Mouse (Mus musculus) ZHBTc4 (cell line): ENCODE measurements around the gene Rnase10.
A peak's percentile ranks its signal among the peaks of the same experiment; 100 is the strongest.
"Not testable (repeated sequence)": the region's sequence is repeated elsewhere in the genome, so short reads cannot be mapped to it uniquely, and the experiment has no call there.

Experiments
- DNase-seq: peaks from one replicate; pipeline ENCODE4 v3.0.0-alpha.2; 2011; ENCODE audit warnings: low read depth, low spot score

Gene Rnase10

DNA sequence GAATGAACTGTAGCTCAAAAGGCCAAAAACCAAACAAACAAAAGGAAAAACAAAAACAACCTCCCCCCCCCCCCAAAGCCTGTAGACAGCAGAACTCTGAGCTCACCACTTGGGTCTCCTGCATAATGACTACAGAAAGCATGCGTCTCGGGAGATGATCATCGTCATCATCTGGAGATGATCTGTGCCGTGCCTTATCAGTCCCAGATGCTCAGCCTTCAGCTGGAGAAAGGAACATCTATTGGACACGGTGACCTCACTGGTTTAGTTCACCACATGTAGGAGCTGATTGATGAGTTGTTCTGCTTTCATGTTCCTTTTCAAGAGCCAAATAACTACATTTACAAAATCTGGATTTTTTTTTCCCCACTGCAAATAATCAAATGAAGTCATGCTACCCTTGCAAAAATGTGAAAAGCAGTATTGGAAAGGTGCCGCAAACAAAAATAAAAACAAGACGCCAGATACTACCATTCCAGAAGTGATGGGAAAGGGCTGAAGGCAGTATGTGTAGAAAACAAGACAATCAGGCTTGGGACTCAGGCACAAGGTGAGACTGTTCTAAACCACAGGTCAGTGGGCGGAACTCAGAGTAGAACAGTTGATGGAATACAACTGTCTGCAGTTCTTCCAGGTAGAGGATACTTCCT, at the start of gene Rnase10:
Rnase10 (plus strand) TSS at position 600 of the 650 bp plus-strand sequence.
- no peak for DNase-seq

DNA sequence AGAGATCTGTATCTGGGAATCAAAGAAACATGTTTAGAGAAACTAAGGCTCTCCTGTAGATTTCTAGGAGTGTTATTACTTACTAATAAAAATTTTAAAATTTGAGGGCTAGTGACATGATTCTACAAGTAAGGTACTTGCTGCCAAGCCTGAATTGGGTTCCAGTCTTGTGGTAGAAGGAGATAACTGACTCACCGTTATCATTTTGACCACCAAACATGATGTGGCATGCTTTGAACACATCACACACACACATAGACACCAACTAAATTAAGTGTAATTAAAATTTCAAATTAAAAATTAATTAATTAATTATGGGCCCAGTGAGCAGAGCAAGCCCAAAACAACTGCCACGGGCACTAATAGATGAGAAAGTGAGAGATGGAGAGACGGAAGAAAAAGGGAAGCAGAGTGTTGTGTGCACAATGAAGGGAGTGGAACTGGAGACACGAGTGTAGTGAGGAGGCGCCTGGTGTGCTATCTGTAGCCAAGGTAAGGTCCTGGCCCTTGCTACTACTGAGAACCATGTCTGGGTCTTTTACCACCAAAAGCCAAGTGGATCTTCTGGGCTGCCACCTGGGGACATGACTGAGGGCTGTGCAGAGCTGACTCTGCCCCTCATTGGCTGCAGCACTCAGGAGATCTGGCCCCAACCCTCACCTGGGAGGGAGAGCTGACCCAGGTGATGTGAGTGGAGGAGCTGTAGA, 49.1 kb upstream of the Rnase10 start:
- DNase-seq: not testable (repeated sequence)

DNA sequence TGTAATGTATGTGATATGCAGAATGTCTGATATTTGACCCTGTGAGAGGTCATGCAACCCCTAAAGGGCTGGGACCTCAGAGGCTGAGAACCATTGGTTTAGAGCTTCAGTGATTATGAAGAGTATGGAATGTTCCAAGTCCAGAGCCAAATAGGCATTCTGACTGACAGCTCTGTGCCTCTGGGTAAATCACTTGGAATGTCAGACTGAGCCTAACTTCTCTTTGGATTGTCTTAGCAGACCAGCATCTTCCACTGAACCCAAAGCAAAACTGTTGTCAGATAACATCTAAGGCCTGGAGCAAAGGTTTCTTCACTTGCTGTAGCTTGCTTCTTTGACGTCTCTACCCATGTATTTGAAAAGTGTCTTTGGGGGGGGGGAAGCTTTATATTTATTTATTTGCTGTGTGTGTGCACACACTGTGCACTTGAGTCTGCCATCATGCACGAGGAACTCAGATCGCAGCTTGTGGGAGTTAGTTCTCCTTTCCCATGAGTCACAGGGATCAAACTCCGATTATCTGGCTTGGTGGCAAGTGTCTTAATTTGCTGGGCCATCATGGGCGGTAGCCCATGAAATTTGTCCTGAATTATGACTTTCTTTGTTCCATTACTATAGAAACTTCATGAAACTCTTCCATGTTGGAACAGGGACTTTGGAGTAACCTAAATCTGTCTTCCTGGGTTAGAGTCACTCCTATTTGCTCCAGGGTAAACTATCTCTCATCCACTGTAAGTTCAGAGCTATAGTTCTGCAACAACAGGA, 39.2 kb upstream of the Rnase10 start:
- no peak for DNase-seq

DNA sequence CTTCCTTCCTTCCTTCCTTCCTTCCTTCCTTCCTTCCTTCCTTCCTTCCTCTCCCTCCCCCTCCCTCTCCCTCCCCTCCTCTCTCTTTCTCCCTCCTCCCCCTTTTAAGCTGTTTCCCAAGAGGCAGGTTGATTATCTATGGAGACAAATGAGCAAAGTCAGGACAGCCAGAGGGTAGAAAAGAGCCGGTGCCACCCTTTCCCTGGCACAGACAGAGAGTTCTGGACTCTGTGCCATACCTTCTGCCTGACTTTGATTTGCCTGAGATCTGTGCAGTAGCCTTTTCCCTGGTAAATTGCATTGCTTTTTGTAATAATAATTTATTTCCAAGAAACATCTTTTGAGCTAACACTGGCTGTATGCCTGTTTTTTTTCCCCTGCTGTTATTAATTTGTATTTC, 38.5 kb upstream of the Rnase10 start:
- no peak for DNase-seq

DNA sequence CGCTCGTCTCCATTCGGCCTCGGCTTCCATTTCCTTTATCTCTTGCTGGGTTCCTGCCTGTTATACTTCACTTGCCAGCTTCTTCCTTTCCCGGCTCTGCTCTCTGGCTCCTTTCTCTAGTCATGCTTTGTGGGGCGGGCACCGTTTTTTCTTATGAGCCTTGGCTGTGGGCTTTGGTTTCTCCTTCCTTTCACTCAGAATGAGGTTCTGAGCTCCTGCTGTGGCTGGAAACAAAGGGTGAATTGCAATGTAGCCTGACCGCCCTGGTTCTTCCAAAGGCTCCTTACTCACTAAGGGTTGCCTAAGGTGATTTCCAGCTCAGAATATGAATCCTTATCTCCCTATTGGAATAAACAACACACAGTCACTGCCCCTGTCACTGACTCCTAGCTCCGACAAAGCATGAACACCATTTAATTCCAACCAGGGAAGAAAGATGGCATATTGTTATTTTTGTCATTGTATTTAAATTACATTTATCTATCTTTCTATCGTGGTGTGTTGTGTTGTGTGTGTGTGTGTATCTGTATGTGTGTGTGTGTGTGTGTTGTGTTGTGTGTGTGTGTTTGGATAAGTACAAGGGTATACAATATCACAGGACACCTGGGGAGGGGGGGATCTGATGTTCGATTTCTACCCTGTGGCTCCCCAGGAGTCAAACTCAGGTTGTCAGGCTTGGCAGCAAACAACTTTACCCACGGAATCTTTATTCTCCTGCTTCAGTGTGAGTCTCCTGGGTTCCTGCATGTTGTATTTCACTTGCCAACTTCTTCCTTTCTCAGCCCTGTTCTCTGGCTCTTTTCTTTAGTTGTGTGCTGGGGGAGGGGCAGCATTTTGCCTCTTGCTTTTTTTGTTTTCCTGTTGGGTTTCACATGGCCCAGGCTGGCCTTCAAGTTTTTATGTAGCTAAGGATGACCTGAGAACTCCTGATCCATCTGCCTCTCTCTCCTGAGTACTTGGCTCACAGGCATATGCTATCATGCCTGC, 37.7 kb upstream of the Rnase10 start:
- DNase-seq: peak; percentile 89

DNA sequence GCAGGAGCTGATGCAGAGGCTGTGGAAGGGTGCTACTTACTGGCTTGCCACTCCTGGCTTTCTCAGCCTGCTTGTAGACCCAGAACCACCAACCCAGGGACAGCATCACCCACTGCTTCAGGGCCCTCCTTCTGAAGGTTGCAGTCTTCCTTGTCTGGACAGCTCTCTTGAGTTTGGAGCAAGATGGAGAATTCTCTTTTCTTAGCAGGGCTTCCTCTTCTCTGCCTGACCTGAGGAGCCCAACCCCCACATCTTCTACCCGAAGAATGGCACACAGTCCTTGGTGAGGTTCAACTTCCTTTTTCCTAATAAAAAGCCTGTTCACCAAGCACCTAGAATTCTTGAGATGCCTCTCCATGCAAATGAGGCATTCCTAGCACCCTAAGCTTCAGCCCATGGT, 36.7 kb upstream of the Rnase10 start:
- DNase-seq: no peak

DNA sequence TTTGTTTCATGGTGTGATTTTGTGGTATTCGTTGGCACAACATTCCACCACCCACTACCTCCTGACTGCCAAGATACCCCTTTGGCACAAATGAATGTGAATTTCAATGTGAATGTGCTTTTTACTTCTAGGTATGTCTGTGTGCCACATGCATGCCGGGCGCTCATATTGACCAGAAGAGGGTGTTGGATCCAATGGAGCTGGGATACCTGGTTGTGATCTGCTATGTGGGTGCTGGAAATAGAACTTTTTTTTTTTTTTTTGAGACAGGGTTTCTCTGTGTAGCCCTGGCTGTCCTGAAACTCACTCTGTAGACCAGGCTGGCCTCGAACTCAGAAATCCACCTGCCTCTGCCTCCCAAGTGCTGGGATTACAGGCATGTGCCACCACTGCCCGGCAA, 34.5 kb upstream of the Rnase10 start:
- peak; percentile 39 for DNase-seq

DNA sequence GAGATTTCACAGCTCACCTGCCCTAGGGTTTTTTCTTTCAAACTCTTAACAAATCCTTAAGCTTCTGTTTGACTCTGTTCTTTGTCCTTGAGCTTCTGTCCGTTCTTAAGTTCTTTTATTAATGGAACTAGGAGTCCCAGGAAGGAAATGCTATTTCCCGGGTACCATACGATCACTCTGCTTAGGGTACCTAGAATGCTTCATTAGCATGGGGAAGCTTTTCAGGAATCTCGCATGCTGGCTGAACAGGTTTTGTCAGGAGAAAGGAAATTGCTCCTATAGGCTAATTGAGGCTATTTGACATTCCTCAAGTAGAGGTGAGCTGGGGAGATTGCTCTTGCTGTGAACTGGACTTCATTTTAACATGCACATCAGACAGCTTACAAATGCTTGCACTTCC, 33.9 kb upstream of the Rnase10 start:
- DNase-seq: peak; percentile 66

DNA sequence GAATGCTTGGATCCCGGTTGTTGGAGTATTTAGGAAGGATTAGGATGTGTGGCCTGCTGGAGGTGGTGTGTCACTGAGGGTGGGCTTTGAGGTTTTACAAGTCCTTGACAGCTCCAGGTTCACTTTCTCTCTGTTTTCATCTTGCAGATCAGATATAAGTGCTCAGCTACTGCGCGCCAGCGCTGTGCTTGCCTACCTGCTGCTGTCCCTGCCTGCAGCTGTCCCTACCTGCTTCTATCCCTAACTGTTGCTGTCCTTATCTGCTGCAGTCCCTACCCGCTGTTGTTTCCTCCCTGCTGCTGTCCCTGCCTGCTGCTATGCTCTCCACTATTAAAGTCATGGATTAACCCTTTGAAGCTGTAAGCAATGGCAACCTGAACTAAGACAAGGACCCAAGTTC, 32.5 kb upstream of the Rnase10 start:
- no peak for DNase-seq

DNA sequence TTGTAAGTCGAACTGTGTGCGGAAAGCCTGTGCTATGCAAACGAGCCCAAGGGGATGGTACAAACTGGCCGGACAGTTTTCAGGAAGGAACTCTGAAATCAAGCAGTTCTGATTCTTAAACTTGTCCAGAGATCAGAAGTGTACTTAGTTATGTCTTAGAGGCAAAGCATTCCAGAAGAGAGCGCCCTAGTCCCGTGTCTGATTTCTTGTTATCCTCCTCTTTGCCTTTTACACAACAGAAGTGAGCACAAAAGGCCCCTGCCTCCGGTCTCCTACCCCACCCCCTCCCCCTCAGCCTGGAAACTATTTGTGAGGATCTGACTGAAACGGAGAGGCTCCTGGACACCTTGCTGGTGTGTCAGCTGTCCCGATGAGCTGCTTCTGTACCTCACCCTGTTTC, 30.9 kb upstream of the Rnase10 start:
- no peak for DNase-seq

DNA sequence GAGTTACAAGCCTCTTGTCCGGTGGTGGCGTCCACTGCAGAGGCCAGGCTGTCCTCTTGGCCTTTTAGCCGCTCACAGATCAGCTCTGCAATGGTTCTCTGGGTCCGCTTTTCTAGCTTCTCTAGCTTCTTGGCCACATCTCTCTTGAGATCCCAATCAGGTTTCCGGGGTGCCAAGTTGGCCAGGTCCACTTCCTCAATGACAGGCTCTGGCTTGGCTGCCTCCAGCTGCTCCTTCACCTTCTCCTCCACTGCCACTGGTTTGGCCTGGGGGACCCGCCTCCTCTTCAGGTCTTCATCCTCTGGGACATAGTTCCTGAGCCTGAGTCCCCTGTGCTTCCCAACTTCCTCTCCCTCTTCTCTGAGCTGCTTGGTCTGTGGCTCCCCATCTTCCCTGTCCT, 29.1 kb upstream of the Rnase10 start:
- DNase-seq: not testable (repeated sequence)

DNA sequence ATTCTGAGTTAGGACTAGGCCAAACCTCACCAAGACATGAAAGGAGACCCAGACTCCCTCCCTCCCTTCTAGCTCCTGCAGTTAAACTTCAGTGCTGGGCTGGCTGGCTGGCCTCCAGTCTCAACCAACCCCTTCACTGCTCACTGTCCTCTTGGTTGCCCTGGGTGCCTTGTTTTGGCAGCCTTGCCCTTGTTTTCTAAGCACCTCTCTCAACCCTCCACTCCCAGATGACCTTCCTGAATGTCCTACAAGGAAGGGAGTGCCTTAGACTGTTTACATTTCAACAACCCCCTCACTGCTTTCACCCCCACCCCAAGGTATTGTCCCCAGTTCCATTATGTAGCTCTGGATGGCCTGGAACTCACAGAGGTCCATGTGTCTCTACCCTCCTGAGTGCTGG, 27.9 kb upstream of the Rnase10 start:
- DNase-seq: peak; percentile 62

DNA sequence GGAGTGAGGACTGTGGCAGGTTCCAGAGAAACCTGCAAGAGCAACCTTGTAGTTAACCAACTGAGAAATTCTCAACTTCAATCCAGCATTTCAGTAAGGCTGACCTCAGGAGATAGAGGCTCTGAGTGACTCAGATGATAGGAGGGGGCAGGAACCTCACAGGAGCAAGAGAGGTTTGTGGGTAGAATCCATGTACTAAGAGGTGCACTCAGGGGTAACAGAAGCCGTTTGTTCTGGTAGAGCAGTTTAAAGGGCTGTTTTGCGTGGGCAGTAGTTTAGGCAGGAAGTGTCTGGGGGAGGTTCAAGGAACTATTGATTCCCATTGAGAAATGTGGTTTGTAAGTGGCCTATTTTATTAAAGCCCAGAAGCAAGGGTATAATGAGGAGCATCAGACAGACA, 26.3 kb upstream of the Rnase10 start:
- DNase-seq: no peak

DNA sequence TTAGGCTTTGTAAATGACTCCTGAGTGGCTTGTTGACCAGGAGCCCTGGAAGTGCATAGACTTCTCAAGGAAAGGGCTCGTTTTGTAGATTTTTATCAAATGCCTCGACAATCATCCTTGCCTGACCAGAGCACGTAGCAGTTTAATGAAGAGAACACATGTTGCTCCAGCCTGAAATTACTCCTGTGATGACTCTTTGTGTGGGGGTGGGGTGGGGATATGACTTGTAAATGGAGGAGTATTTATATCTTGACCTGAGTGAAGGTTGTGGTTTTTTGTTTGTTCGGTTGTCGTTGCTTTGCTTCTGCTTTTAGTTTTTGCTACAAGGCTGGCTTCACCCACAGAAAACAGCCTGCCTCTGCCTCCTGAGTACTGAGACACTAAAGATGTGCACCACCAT, 25.7 kb upstream of the Rnase10 start:
- no peak for DNase-seq

DNA sequence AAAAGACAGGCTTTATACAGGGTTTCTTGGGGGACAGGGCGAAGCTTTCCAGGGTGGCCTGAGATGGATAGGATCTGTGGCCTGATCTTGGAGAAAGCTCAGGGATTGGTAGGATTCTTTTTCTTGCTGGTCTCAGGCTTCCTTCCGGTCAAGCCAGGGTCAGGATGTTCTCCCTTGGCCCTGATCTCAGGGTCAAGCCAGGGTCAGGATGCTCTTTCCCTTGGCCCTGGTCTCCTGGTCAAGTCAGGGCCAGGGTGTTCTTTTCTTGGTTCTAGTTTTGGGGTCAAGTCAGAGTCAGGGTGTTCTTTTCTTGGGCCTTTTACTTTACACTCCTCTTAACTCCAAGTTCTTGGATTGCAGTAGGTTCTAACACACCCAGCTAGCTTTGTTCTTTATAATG, 19.9 kb upstream of the Rnase10 start:
- DNase-seq: no peak

DNA sequence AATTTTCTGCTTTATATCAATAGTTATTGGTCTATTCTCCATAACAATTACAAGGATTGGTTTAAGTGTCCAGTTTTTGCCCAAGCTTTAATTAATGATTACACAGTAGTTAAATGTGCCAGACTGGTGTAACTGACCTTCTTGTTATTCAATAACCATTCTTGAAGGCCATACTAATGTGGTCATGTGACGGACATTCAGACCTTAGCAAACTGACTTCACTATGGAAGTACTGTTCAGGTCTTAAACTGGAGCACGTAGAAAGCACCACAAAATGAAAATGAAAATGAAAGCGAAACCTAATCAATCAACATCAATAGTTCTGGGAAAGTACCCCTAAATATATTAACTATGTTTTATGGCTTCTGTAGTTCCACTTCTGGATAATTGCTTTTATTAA, 16.5 kb upstream of the Rnase10 start:
- no peak for DNase-seq

DNA sequence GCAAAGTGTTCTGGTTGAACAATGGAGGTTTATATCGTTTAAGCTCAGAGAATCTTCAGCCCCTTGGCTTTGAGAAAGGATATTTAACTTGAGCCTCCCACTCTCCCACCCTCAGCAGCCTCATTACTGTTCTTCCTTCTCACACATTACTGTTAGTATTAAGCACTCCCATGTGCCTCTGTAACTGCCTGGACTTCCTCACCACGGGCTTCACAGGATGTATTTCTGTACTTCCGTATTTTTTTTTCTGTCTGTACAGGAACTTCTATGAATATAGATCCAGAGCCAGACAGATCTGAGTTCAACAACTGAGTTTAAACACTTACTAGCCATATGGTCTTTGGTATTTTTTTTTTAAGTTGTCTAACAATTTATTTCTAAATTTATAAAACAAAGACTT, 10.5 kb upstream of the Rnase10 start:
- no peak for DNase-seq

DNA sequence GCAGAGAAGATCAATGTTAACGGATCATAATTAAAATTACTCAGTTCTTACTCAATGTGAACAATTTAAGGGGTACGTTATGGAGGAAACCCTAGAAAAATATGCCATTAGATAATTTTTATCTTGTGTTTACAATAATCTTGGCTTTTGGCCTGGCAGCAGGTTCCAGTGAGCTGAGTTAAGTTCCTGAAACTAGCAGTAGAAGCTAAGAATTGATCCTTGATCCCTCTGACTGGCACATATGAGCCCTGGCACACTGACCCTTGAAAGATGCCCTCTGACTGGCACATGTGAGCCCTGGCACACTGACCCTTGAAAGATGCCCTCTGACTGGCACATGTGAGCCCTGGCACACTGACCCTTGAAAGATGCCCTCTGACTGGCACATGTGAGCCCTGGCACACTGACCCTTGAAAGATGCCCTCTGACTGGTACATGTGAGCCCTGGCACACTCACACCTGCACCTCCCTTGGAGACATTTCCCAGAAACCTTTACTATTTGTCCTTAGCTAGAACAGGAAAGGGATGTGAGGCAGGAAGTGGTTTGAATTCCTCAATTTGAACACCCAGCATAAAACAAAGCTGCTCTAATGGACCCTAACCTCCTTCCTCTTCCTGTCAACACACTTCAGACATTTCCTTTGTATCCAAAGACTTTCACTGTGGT, 9.4 kb upstream of the Rnase10 start:
- DNase-seq: no peak

DNA sequence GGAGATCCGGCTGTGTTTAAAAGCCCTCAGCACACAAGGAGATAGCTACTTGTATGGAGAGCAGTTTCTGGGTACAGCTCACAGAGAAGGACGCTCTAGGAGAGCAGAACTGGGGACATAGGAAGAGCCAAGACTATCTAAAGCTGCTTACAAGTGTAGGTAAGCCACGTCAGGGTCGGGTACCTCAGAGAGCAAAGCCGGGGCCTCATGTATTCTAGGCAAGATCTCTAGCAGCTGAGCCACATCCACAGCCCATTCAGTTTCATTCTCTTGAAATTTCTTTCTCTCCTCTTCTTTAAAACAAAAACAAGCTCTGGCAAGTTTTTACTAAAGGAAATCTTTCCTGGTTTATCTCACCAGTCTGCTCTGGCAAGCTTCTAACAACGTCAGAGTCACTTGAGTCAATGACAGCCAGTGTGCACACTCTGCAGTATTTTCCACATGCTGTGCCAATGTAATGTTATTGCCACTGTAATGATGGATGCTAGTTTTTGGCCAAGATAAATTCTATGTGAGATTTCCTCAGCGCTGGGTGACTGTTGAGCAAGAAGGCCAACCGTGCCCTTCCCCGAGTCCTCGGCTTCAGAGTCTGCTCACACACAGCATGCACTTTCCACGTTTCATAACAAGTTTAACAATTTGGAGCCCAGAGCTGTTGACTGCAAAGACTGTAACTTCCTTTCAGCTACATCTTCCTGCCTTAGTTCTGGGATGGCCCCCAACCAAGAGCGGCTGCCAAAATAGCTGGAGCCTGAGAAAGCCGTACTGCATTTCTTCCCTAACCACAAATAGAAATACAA, 563 bp downstream of the Rnase10 start:
- no peak for DNase-seq

DNA sequence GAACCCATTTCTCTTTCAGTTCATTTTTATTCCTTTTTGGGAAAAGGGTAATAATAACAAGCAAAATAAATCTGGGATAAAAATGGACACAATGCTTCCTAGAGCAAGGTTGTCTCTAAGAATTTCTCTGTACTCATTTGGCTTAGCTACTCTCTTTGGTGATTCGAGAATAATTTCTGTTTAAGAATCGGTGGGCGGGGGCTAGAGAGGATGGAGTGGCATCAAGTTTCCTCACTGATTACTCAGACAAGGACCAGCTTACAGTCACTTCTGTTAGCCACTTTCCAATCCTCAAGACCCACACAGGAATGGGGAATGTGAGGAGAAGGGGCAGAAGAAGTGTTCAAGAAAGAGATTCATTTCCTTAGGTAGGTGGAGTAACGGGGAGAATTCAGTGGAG, 1.2 kb downstream of the Rnase10 start:
- DNase-seq: no peak
